16 mouse cellular contexts compared by ENCODE assay signal in genomic region chr4:100219599-100219998, GRCm38 (mm10).
DNase-seq lines count a peak whose midpoint lies in the region; ATAC-seq and TF ChIP-seq lines count a peak whose summit lies in the region.
"Had no signal": no experiment of that assay in that cellular context is flagged by ENCODE, and none has a peak within 500 bp of the region (broad histone marks: within the 10 kb centered on the region; RNA-seq: fewer than 3 reads in every experiment).

No protein-coding gene starts in this region.

- no peak overlapping the region for H3K4me3 ChIP-seq in cerebellum, adult 2 months (replicated peaks; ENCODE audit: insufficient read depth, low read depth, low read length)
- no peak overlapping the region for H3K4me3 ChIP-seq in hindbrain, embryonic 16.5 days (ENCODE audit: low read length)
- no peak overlapping the region for H3K4me3 ChIP-seq in hindbrain, embryonic 10.5 days
- no peak overlapping the region for H3K4me3 ChIP-seq in embryonic facial prominence, embryonic 10.5 days
- H3K4me3 ChIP-seq: hindbrain, embryonic 13.5 days; intestine, embryonic 15.5 days; layer of hippocampus, adult 2 months had no signal

- H3K4me2 ChIP-seq in hindbrain, embryonic 16.5 days (ENCODE audit: low read length), result no peak overlapping the region
- H3K4me2 ChIP-seq: hindbrain, embryonic 13.5 days; intestine, embryonic 15.5 days; midbrain, embryonic 11.5 days had no signal

- TF ChIP-seq POLR2A in cerebellum, adult 2 months (IDR thresholded peaks at IDR 0.05; ENCODE audit: borderline replicate concordance, insufficient read depth, low read length), result no peak

- H3K4me1 ChIP-seq in cerebellum, adult 2 months (ENCODE audit: control insufficient read depth, insufficient read depth, low read length), result peaks cover 33% of the 10 kb centered on the region
- no peaks in the 10 kb centered on the region for H3K4me1 ChIP-seq in hindbrain, embryonic 16.5 days (ENCODE audit: control insufficient read depth, insufficient read depth, low read depth, low read length)
- H3K4me1 ChIP-seq in hindbrain, embryonic 10.5 days (replicated peaks), result peaks cover 37% of the 10 kb centered on the region
- peaks cover 67% of the 10 kb centered on the region for H3K4me1 ChIP-seq in embryonic facial prominence, embryonic 10.5 days
- H3K4me1 ChIP-seq: hindbrain, embryonic 13.5 days had no signal

- no peaks in the 10 kb centered on the region for H3K9me3 ChIP-seq in hindbrain, embryonic 16.5 days (ENCODE audit: control insufficient read depth, low read length)
- H3K9me3 ChIP-seq in hindbrain, embryonic 10.5 days, result no peaks in the 10 kb centered on the region
- no peaks in the 10 kb centered on the region for H3K9me3 ChIP-seq in embryonic facial prominence, embryonic 10.5 days
- H3K9me3 ChIP-seq: hindbrain, embryonic 13.5 days; intestine, embryonic 15.5 days had no signal

- H3K27me3 ChIP-seq in cerebellum, adult 2 months (ENCODE audit: control insufficient read depth, insufficient read depth, low read length), result no peaks in the 10 kb centered on the region
- no peaks in the 10 kb centered on the region for H3K27me3 ChIP-seq in hindbrain, embryonic 16.5 days (replicated peaks; ENCODE audit: control insufficient read depth, insufficient read depth, low read length)
- peaks cover 32% of the 10 kb centered on the region; the same call in 1 of the 2 replicates for H3K27me3 ChIP-seq in hindbrain, embryonic 10.5 days (ENCODE audit: insufficient read depth, poor library complexity, severe bottlenecking)
- peaks cover 7% of the 10 kb centered on the region; the same call in 1 of the 2 replicates for H3K27me3 ChIP-seq in embryonic facial prominence, embryonic 10.5 days (replicated peaks; ENCODE audit: low read depth, poor library complexity, severe bottlenecking)
- H3K27me3 ChIP-seq in splenic B cell, adult 2 months (ENCODE audit: control insufficient read depth, insufficient read depth, low read length, poor library complexity, severe bottlenecking), result no peaks in the 10 kb centered on the region
- H3K27me3 ChIP-seq: intestine, embryonic 15.5 days had no signal

- ATAC-seq in hindbrain, embryonic 16.5 days, result peak; percentile 23; the same call in 1 of the 2 replicates
- ATAC-seq: CD4-positive, CD25-positive, alpha-beta regulatory T cell, adult 4 months; forebrain, embryonic 16.5 days; intestine, embryonic 15.5 days had no signal

- H3K27ac ChIP-seq in cerebellum, adult 2 months (ENCODE audit: insufficient read depth, low read length), result peak overlapping the region; percentile 36
- H3K27ac ChIP-seq in hindbrain, embryonic 16.5 days (ENCODE audit: low read depth, low read length), result no peak overlapping the region
- no peak overlapping the region for H3K27ac ChIP-seq in hindbrain, embryonic 10.5 days
- peak overlapping the region; percentile 40 for H3K27ac ChIP-seq in embryonic facial prominence, embryonic 10.5 days (replicated peaks)
- H3K27ac ChIP-seq: hindbrain, embryonic 13.5 days; intestine, embryonic 15.5 days; layer of hippocampus, adult 2 months; macrophage had no signal

- no peak for DNase-seq in cerebellum, adult 2 months
- no peak for DNase-seq in cerebellum, postnatal 36 days
- no peak for DNase-seq in hindbrain, embryonic 10.5 days (ENCODE audit: low spot score)
- DNase-seq in embryonic facial prominence, embryonic 10.5 days (ENCODE audit: low spot score), result no peak
- DNase-seq in splenic B cell, adult 2 months (ENCODE audit: low read depth, low spot score), result peak; percentile 1
- DNase-seq in gastrocnemius, postnatal 14 days, result no peak
- DNase-seq: gastrocnemius, postnatal 25 days; kidney, postnatal 25 days had no signal

- no peak overlapping the region for H3K9ac ChIP-seq in hindbrain, embryonic 16.5 days (ENCODE audit: low read depth, low read length)
- H3K9ac ChIP-seq: hindbrain, embryonic 13.5 days; intestine, embryonic 15.5 days had no signal

- no peak for TF ChIP-seq CTCF in cerebellum, adult 2 months (IDR thresholded peaks at IDR 0.05; ENCODE audit: borderline replicate concordance, insufficient read depth, low read depth, low read length)

- intact Hi-C loops in gastrocnemius, postnatal 14 days (cut with DNase I; ENCODE audit: low total_unique reads), result loop anchor here (10.0 kb wide), 1 partner anchor 185 kb away; no protein-coding TSS in a partner anchor

- H3K36me3 ChIP-seq in hindbrain, embryonic 16.5 days (ENCODE audit: control insufficient read depth, insufficient read depth, low read length), result no peaks in the 10 kb centered on the region
- no peaks in the 10 kb centered on the region for H3K36me3 ChIP-seq in hindbrain, embryonic 10.5 days
- H3K36me3 ChIP-seq in embryonic facial prominence, embryonic 10.5 days (replicated peaks), result no peaks in the 10 kb centered on the region
- H3K36me3 ChIP-seq in splenic B cell, adult 2 months (ENCODE audit: control insufficient read depth, insufficient read depth, low read length, poor library complexity, severe bottlenecking), result no peaks in the 10 kb centered on the region
- H3K36me3 ChIP-seq: hindbrain, embryonic 13.5 days; intestine, embryonic 15.5 days had no signal

- WGBS in cerebellum, adult 2 months, result 36% methylated on average over 4 of the region's 4 CpGs
- WGBS in hindbrain, embryonic 16.5 days, result 73% methylated on average over 4 of the region's 4 CpGs
- 84% methylated on average over 4 of the region's 4 CpGs for WGBS in hindbrain, embryonic 10.5 days
- WGBS in embryonic facial prominence, embryonic 10.5 days, result 78% methylated on average over 4 of the region's 4 CpGs

Comparison
In these comparisons a context has a peak if more than half of its experiments do, and no peak if none do; other contexts are left out.
1. H3K27ac ChIP-seq: peak in cerebellum, adult 2 months (single experiment) and embryonic facial prominence, embryonic 10.5 days (single experiment); none in hindbrain, embryonic 16.5 days (single experiment) and hindbrain, embryonic 10.5 days (single experiment).